ENCODE assay signal across 25 mouse cellular contexts in genomic region chr13:108066021-108066420, GRCm38 (mm10).
"Had no signal": no experiment of that assay in that cellular context is flagged by ENCODE, and none has a peak within 500 bp of the region (broad histone marks: within the 10 kb centered on the region; RNA-seq: fewer than 3 reads in every experiment).

No protein-coding gene starts in this region.

- H3K9ac ChIP-seq: heart, embryonic 13.5 days; heart, embryonic 15.5 days; hindbrain, embryonic 13.5 days; hindbrain, embryonic 15.5 days; kidney, embryonic 15.5 days; limb, embryonic 13.5 days; limb, embryonic 15.5 days; liver, embryonic 12.5 days had no signal

- H3K4me3 ChIP-seq: heart, adult 2 months; heart, embryonic 13.5 days; heart, embryonic 15.5 days; hindbrain, embryonic 13.5 days; hindbrain, embryonic 15.5 days; kidney, embryonic 15.5 days; limb, embryonic 13.5 days; limb, embryonic 15.5 days; liver, embryonic 12.5 days had no signal

- H3K4me1 ChIP-seq: heart, embryonic 13.5 days; heart, embryonic 15.5 days; limb, embryonic 13.5 days; limb, embryonic 15.5 days had no signal

- H3K27me3 ChIP-seq: heart, embryonic 13.5 days; heart, embryonic 15.5 days; hindbrain, embryonic 13.5 days; hindbrain, embryonic 15.5 days; kidney, embryonic 15.5 days; limb, embryonic 13.5 days; limb, embryonic 15.5 days; liver, embryonic 12.5 days had no signal

- H3K36me3 ChIP-seq: heart, embryonic 13.5 days; heart, embryonic 15.5 days; hindbrain, embryonic 13.5 days; hindbrain, embryonic 15.5 days; kidney, embryonic 15.5 days; limb, embryonic 13.5 days; limb, embryonic 15.5 days; liver, embryonic 12.5 days had no signal

- DNase-seq: gastrocnemius, postnatal 14 days; gastrocnemius, postnatal 36 days; heart, adult 2 months; heart, postnatal 14 days; heart, postnatal 36 days; kidney, adult 11 months; kidney, adult 2 months; kidney, adult 9 months; kidney, postnatal 14 days; kidney, postnatal 36 days; layer of hippocampus, adult 9-11 months; layer of hippocampus, postnatal 36 days; left cerebral cortex, postnatal 4 days had no signal

- H3K4me2 ChIP-seq: heart, embryonic 11.5 days; heart, embryonic 13.5 days; heart, embryonic 15.5 days; hindbrain, embryonic 13.5 days; hindbrain, embryonic 15.5 days; kidney, embryonic 15.5 days; limb, embryonic 13.5 days; limb, embryonic 15.5 days; liver, embryonic 12.5 days had no signal

- ATAC-seq: hindbrain, postnatal 0 days; intestine, embryonic 16.5 days; liver, embryonic 12.5 days had no signal

- H3K27ac ChIP-seq: heart, adult 2 months; heart, embryonic 13.5 days; heart, embryonic 15.5 days; hindbrain, embryonic 13.5 days; hindbrain, embryonic 15.5 days; hindbrain, postnatal 0 days; kidney, embryonic 15.5 days; kidney, postnatal 0 days; limb, embryonic 13.5 days; limb, embryonic 15.5 days; liver, embryonic 12.5 days had no signal

- H3K9me3 ChIP-seq: heart, embryonic 13.5 days; heart, embryonic 15.5 days; hindbrain, embryonic 13.5 days; hindbrain, embryonic 15.5 days; kidney, embryonic 15.5 days; limb, embryonic 13.5 days; limb, embryonic 15.5 days; liver, embryonic 12.5 days had no signal
